Mouse (Mus musculus) brain, adult 10 weeks (tissue): ENCODE results near the gene Cldn34c4. TPM values are rescaled to one million over a fixed set of nuclear protein-coding genes. Genes with fewer than 3 reads are reported as not detected.

Experiments
- polyA plus RNA-seq: library from polyadenylated mRNA; stranded (reverse); fragments of 350-450 nt; fragmentation: Illumina TruSeq; extraction: RNeasy Lipid Tissue Mini Kit (QIAGEN cat#74804); gene quantifications from one replicate; pipeline ENCODE4 v1.2.3, GENCODE M21; 2015; ENCODE audit warnings: low read depth, low replicate concordance

The Cldn34c4 gene
- polyA plus RNA-seq: not detected

DNA sequence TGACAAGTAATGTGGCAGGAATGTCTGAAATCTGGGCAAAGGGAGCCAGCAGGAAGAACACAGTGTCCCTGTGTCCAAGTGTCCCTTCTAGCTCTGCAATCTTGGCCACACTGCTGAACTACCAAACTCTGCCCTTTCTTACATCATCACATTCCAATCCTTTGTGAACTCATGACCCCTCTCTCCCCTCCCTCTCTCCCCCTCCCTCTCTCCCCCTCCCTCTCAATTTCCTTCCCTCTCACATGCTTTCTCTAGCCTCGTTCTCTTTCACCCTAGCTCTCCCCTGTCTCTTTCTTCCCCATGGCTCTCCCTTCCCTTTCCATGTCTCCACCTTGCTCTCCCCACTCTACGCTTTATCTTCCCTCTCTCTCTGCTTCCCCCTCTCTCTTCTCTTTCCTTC, at the start of gene Cldn34c4:
Gene Cldn34c4 (minus strand): TSS at position 101 of the 400 bp plus-strand sequence.

